Mouse (Mus musculus) lung, postnatal 14 days (tissue): ENCODE data around the gene Necap1.
A peak's percentile ranks its signal among the peaks of the same experiment; 100 is the strongest.

Experiments
- DNase-seq: peaks from one replicate; pipeline ENCODE4 v3.0.0; 2021

The Necap1 gene

GRCm38 (mm10) chr6:122889599-122889998 is 15.3 kb downstream of the Necap1 start:
- DNase-seq = no peak

GRCm38 (mm10) chr6:122892442-122893049 is 18.3 kb downstream of the Necap1 start:
- DNase-seq = peak; percentile 69

GRCm38 (mm10) chr6:122919922-122920321 is 45.6 kb downstream of the Necap1 start:
- no peak for DNase-seq

GRCm38 (mm10) chr6:122921451-122921850 is 47.2 kb downstream of the Necap1 start, which contains the start of gene Clec4a1:
Gene Clec4a1, plus strand, starts transcription at chr6:122921848.
- no peak for DNase-seq

- DNase-seq = no peak
Measured at GRCm38 (mm10) chr6:122934845-122935244, 60.6 kb downstream of the Necap1 start.
